Mouse (Mus musculus) forebrain, embryonic 11.5 days (tissue): ENCODE data around the gene Aldh16a1. TPM values are rescaled to one million over a fixed set of nuclear protein-coding genes. Genes with fewer than 3 reads are reported as not detected.

ENCODE experiments used
- ATAC-seq: fragments of 200-750 bp; cut with Nextera tagmentation; replicated peaks from 2 replicates; pipeline ENCODE4 v1.8.0; 2017; ENCODE audit warnings: moderate TSS enrichment; ENCODE audit not compliant: low FRiP score
- DNase-seq: peaks from one replicate; pipeline ENCODE4 v3.0.0-alpha.2; 2017; ENCODE audit warnings: low spot score
- H3K27ac ChIP-seq: fragments of 300-500 bp; sonication (generic); 2 replicates; pipeline ENCODE4 v1.5.1; 2014; ENCODE audit warnings: low read depth, low read length
- H3K27me3 ChIP-seq: fragments of 300-500 bp; sonication (generic); 2 replicates; pipeline ENCODE4 v1.6.1; 2014; ENCODE audit warnings: mild to moderate bottlenecking, low read length, mixed read lengths; ENCODE audit not compliant: control insufficient read depth, insufficient read depth
- H3K36me3 ChIP-seq: fragments of 300-500 bp; sonication (generic); 2 replicates; pipeline ENCODE4 v1.6.1; 2014; ENCODE audit warnings: mild to moderate bottlenecking, low read length, moderate library complexity, mixed read lengths; ENCODE audit not compliant: control insufficient read depth, insufficient read depth
- H3K4me1 ChIP-seq: fragments of 300-500 bp; sonication (generic); replicated peaks from 2 replicates; pipeline ENCODE4 v1.6.1; 2014; ENCODE audit warnings: low read length, mixed read lengths; ENCODE audit not compliant: control insufficient read depth, insufficient read depth
- H3K4me2 ChIP-seq: fragments of 300-500 bp; sonication (generic); 2 replicates; pipeline ENCODE4 v1.6.1; 2014; ENCODE audit warnings: low read depth, mild to moderate bottlenecking, low read length, moderate library complexity, mixed read lengths; ENCODE audit not compliant: severe bottlenecking
- H3K4me3 ChIP-seq: fragments of 300-500 bp; sonication (generic); 2 replicates; pipeline ENCODE4 v1.5.1; 2014; ENCODE audit warnings: low read depth, low read length
- H3K9ac ChIP-seq: fragments of 300-500 bp; sonication (generic); 2 replicates; pipeline ENCODE4 v1.6.1; 2014; ENCODE audit warnings: low read length
- H3K9me3 ChIP-seq: fragments of 300-500 bp; sonication (generic); 2 replicates; pipeline ENCODE4 v1.6.1; 2016; ENCODE audit warnings: low read length, mixed read lengths; ENCODE audit not compliant: control insufficient read depth
- WGBS: fragments of 180-500 bp; shearing (Covaris S2); extraction: QIAGEN DNeasy Blood & Tissue Kit; methylation state at CpG from one replicate; pipeline ENCODE4 v1.1.7; 2014; 5-methylcytosine and 5-hydroxymethylcytosine counted together
- polyA plus RNA-seq: library from polyadenylated mRNA; unstranded; fragments of >200 nt; fragmentation: Nextera tagmentation; extraction: Ambion mirVana; gene quantifications from 2 replicates; pipeline ENCODE4 v1.2.1, GENCODE M21; 2014

Aldh16a1 gene
- polyA plus RNA-seq, 1 experiment from 2014 or later: 44.0 TPM

DNA sequence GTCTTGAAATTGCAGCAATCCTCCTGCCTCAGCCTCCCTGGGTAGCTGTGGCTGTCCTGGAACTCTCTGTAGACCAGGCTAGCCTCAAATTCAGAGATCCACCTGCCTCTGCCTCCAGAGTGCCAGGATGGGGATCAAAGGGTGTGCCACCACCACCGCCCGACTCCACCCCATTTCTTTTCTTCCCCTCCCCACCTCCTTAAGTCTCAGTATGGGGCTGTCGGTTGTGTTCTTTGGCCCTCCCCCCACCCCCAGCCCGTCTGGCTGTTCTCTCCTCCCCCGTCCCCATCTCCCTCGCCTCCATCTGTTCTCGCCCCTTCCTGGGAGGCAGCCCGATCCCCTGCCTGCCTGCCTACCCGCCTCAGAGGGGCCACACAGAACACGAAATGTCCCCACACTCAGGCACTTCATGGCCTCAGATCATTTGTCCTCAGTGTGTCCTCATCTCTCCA lies 12.6 kb upstream of the Aldh16a1 start:
- ATAC-seq (no peak), DNase-seq (no peak)
- WGBS: 25% methylated on average over 10 of the region's 10 CpGs
- no peak overlapping the region for H3K4me2 ChIP-seq
- H3K9ac ChIP-seq: no peak overlapping the region
- H3K36me3 ChIP-seq: no peaks in the 10 kb centered on the region
- 0 out of 2 replicates have a peak overlapping the region, but pooled peaks have one; percentile 12 for H3K27ac ChIP-seq
- H3K4me3 ChIP-seq: no peak overlapping the region
- peaks cover 7% of the 10 kb centered on the region for H3K9me3 ChIP-seq
- peaks cover 72% of the 10 kb centered on the region for H3K27me3 ChIP-seq
- H3K4me1 ChIP-seq: peaks cover 4% of the 10 kb centered on the region; the same call in 1 of the 2 replicates

DNA sequence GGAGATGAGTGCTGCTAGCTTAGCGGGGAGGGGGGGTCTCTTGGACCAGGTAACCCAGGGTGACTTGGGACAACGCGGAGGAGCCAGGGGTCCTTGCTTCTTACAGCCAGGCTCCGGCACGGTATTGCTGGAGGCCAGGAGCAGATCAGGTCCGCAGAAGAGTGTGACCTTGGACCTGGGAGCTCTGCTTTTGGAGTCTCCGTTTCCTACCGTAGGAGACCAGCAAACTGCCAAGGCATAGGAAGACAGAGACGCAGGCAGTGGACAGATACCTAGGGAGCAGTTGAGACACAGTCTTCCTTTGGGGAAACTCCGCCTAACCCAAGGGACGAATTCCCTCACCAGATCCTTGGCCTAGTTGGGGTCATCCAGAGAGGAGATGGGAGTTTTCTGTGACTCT lies 11.3 kb upstream of the Aldh16a1 start:
- DNase-seq (no peak), ATAC-seq (no peak)
- H3K9ac ChIP-seq: no peak overlapping the region
- no peaks in the 10 kb centered on the region for H3K36me3 ChIP-seq
- no peak overlapping the region for H3K4me2 ChIP-seq
- 44% methylated on average over 11 of the region's 11 CpGs for WGBS
- no peak overlapping the region for H3K4me3 ChIP-seq
- H3K27ac ChIP-seq: no peak overlapping the region
- peaks cover 72% of the 10 kb centered on the region for H3K27me3 ChIP-seq
- peaks cover 7% of the 10 kb centered on the region for H3K9me3 ChIP-seq
- H3K4me1 ChIP-seq: peaks cover 5% of the 10 kb centered on the region; the same call in 1 of the 2 replicates

DNA sequence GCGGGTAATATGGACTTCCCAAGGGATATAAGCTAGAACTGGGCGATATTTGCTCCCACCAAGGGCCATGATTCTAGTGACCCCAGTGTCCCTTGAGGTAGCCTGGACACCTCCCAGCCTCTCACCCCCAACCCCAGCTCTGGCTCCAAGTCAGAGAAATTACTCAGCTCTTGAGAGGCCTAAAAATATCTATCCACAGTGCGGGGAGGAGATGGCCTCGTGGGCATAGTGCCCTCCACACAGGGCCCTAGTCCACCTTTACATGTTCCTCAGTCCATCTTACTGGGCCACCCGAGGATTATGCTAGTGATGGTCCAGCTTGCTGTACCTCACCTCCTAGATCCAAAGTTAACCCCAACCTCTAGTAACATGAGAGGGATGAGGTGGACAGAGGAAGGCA lies 10.4 kb upstream of the Aldh16a1 start:
- no peak overlapping the region for H3K27ac ChIP-seq
- no peaks in the 10 kb centered on the region for H3K36me3 ChIP-seq
- ATAC-seq: no peak
- H3K9me3 ChIP-seq: peaks cover 3% of the 10 kb centered on the region
- H3K9ac ChIP-seq: no peak overlapping the region
- peaks cover 70% of the 10 kb centered on the region for H3K27me3 ChIP-seq
- H3K4me3 ChIP-seq: no peak overlapping the region
- no peak for DNase-seq
- 71% methylated on average over 5 of the region's 5 CpGs for WGBS
- H3K4me1 ChIP-seq: peaks cover 5% of the 10 kb centered on the region; the same call in 1 of the 2 replicates
- H3K4me2 ChIP-seq: no peak overlapping the region

DNA sequence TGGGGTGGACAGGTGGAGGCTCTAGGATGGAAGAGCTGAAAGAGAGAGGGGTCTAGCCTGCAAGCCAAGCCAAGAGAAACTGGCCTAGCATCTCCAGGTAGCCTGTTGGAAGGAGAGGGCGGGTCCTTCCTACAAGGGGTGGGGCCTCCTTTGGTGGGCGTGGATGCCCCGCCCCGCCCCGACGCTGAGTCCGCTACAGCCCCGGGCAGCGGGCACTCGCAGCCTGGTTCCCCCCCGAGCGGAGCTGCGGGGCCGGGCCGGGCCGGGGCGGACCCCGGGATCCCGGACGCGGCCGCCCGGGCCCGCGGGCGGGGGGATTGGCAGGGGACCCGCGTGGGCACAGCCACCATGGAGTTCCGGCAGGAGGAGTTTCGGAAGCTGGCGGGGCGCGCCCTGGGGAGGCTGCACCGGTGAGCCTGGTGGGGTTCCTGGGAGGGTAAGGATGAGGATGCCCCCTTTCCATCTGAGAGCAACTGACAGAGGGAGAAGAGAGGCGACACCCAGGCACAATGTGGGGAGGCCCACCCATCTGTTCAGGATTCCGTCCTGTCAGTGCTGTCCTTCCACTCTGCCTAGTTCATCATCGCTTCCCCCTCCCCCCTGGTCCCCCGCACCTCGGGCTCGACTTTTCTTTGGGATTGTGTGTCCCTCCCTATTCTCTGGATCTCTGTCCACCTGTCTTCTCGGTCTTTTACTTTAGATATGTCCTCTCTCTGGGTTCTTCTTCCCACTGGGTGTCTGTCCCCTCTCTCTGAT lies 9.5 kb upstream of the Aldh16a1 start, which contains the start of gene Slc17a7:
Slc17a7 (plus strand) TSS at position 215 of the 756 bp plus-strand sequence.
- H3K27me3 ChIP-seq: peaks cover 63% of the 10 kb centered on the region
- H3K36me3 ChIP-seq: no peaks in the 10 kb centered on the region
- ATAC-seq (no peak), DNase-seq (peak; percentile 72)
- H3K9me3 ChIP-seq: no peaks in the 10 kb centered on the region
- WGBS: 3% methylated on average over 39 of the region's 41 CpGs
- H3K9ac ChIP-seq: peak within 1 kb of the TSS; percentile 45; the same call in 1 of the 2 replicates
- H3K27ac ChIP-seq: no peak within 1 kb of the TSS
- peak within 1 kb of the TSS; percentile 37 for H3K4me3 ChIP-seq
- peaks cover 5% of the 10 kb centered on the region; the same call in 1 of the 2 replicates for H3K4me1 ChIP-seq
- peak within 1 kb of the TSS; percentile 65 for H3K4me2 ChIP-seq

DNA sequence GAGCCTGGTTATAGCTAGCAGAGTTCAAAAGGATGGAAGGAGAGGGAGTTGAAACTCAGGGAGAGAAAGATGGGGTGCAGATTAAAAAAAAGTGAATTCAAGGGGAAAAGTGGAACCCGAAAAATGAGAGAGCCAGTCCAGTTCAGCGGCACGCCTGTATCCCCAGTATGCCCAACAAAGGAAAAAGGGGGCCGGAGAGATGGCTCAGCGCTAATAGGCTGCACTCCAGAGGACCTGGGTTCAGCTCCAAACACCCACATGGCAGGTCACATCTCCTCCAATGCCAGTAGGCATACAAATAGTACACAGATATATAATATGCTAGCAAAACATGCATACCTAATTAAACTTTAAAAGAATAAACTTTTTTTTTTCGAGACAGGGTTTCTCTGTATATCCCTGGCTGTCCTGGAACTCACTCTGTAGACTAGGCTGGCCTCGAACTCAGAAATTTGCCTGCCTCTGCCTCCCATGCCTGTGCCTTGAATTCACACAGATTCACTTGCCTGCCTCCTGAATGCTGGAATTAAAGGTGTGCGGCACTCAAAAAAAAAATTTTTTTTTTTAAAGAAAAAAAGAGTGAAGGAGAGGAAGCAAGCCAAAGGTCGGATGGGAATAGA lies 8.7 kb upstream of the Aldh16a1 start:
- H3K4me2 ChIP-seq: no peak overlapping the region
- H3K4me3 ChIP-seq: no peak overlapping the region

DNA sequence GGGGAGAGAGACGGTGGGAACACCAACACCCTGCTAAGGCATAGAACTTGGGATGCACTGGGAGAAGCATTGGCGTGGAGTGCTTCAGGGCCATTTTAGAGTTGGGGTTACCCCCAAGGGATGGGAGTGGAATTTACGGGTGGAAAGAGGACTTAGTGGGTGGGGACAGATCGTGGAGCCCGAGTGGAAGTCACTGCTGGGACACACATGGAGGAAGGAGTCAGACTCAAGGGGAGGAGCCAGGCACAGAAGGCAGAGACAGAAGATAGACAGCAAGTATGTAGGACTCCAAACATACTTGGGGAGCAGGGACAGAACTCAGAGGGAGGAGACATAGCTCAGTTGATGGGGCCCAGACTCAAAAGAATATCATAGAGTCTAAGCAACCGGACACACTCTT lies 8.2 kb upstream of the Aldh16a1 start:
- no peak for DNase-seq
- Histone ChIP-seq H3K9ac (no peak overlapping the region), H3K27me3 (peaks cover 49% of the 10 kb centered on the region), H3K27ac (no peak overlapping the region), H3K9me3 (no peaks in the 10 kb centered on the region), H3K4me3 (peak overlapping the region; percentile 31; the same call in 1 of the 2 replicates), H3K4me1 (peaks cover 5% of the 10 kb centered on the region; the same call in 1 of the 2 replicates), H3K4me2 (peak overlapping the region; percentile 64; the same call in 1 of the 2 replicates), H3K36me3 (no peaks in the 10 kb centered on the region)
- ATAC-seq: no peak; the same call in none of the 2 replicates
- WGBS: 27% methylated on average over 6 of the region's 6 CpGs

More for the DNA sequence above, 8.7 kb upstream of the Aldh16a1 start:
- no peak for ATAC-seq
- Histone ChIP-seq H3K4me1 (peaks cover 5% of the 10 kb centered on the region; the same call in 1 of the 2 replicates), H3K27ac (no peak overlapping the region), H3K9me3 (no peaks in the 10 kb centered on the region), H3K9ac (no peak overlapping the region), H3K36me3 (no peaks in the 10 kb centered on the region), H3K27me3 (peaks cover 55% of the 10 kb centered on the region)
- DNase-seq: no peak
- 70% methylated on average over 9 of the region's 9 CpGs for WGBS

DNA sequence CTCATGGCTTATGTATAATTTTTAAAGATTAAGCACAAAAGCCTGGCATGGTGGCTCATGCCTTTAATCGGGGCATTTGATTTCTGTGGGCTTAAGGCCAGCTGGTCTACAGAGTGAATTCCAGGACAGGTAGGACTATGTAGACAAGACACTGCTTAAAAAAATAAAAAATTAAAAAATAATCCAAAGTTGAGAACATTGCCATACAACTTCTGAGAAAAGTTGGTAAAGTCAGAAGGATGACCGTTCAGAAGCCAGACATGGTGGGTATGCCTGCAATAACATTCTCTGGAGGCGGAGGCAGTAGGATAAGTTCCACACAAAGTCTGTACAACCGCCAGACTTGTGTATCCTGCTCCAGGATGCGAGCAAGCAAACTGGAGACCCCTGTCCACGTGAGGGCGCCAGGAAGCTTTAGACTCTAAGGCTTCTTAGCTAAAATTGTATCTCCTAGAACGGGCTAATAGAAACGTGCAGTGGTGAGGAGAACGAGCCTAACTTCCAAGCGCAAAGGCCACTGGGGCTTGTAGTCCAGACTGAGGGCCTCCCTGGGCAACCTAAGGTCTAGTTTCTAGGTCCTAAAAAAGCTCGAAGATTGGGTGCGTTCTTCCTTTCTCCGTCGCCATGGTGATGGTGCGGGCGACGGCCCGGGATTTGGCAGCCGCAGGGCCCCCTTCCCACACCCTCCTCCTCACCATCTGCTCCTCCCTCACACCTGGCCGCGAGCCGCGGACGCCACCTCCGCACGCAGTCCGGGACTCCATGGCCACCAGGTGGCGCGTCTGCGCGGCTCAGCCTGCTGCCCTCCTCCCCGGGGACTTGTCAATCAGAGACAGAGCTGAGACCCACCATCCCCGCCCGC lies 7.5 kb upstream of the Aldh16a1 start:
- peak overlapping the region; percentile 31 for H3K4me3 ChIP-seq
- H3K4me2 ChIP-seq: peak overlapping the region; percentile 64
- DNase-seq (peak; percentile 94), ATAC-seq (peak; percentile 83)
- H3K27ac ChIP-seq: no peak overlapping the region
- H3K4me1 ChIP-seq: peaks cover 5% of the 10 kb centered on the region; the same call in 1 of the 2 replicates
- WGBS: 4% methylated on average over 35 of the region's 35 CpGs
- 0 out of 2 replicates have a peak overlapping the region, but pooled peaks have one; percentile 6 for H3K9ac ChIP-seq
- H3K9me3 ChIP-seq: no peaks in the 10 kb centered on the region
- peaks cover 43% of the 10 kb centered on the region for H3K27me3 ChIP-seq
- no peaks in the 10 kb centered on the region for H3K36me3 ChIP-seq

DNA sequence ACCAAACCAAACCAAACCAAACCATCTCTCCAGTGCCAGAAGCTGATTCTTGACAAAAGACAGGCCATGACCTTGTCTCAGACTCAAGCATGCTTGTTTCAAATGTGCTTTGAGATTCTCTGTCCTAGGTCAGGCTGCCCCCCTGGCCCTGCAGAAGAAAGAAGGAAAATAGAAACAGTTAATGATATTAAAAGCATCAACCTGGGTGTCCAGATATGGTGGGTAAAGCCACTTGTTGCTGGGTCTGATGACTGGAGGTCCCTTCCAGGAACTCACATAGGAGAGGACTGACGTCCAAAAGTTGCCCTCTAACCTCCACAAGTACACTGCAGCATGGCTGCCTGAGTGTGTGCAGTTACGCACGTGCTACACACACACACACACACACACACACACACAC lies 6.5 kb upstream of the Aldh16a1 start:
- Histone ChIP-seq H3K36me3 (no peaks in the 10 kb centered on the region), H3K27me3 (peaks cover 34% of the 10 kb centered on the region), H3K4me2 (no peak overlapping the region), H3K27ac (no peak overlapping the region), H3K4me3 (no peak overlapping the region), H3K9me3 (no peaks in the 10 kb centered on the region), H3K9ac (no peak overlapping the region), H3K4me1 (peaks cover 5% of the 10 kb centered on the region; the same call in 1 of the 2 replicates)
- ATAC-seq (no peak), DNase-seq (no peak)
- WGBS: 96% methylated on average over 3 of the region's 3 CpGs
